ENCODE assay signal across 14 mouse cellular contexts in the genomic region with DNA sequence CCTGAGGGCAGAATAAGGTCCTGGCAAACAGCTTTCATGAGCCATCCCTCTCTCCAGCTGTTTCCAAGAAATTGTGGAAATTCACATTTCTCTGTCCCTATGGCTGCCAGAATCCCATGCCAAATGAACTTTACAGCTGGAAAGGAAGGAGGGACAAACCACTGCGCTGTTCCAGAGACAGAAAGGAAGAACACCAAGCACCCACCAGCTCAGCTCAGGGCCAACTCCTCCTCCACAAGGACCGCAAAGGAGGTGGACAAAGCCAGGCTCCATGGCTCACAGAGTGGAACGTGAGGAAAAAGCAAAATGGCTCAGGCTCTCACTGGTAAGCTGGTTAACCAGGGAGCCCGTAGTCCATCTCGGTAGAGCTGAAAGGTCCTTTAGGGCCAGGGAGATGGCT.
DNase-seq lines count a peak whose midpoint lies in the region; ATAC-seq and TF ChIP-seq lines count a peak whose summit lies in the region.
"Had no signal": no experiment of that assay in that cellular context is flagged by ENCODE, and none has a peak within 500 bp of the region (broad histone marks: within the 10 kb centered on the region; RNA-seq: fewer than 3 reads in every experiment).

No protein-coding gene starts in this region.

- TF ChIP-seq CTCF in kidney, postnatal 0 days (IDR thresholded peaks at IDR 0.05; ENCODE audit: low read depth): no peak
- no peak for TF ChIP-seq CTCF in stomach, postnatal 0 days (IDR thresholded peaks at IDR 0.05; ENCODE audit: low read depth)

- intact Hi-C loops in heart, postnatal 14 days (cut with DNase I): no loop called here

- H3K27ac ChIP-seq in heart, embryonic 10.5 days: no peak overlapping the region
- H3K27ac ChIP-seq in kidney, postnatal 0 days: 0 out of 2 replicates have a peak overlapping the region, but pooled peaks have one; percentile 8
- no peak overlapping the region for H3K27ac ChIP-seq in stomach, postnatal 0 days (replicated peaks)
- H3K27ac ChIP-seq: hindbrain, embryonic 10.5 days; liver, embryonic 13.5 days had no signal

- H3K4me2 ChIP-seq in kidney, postnatal 0 days (ENCODE audit: low read length): no peak overlapping the region
- H3K4me2 ChIP-seq in stomach, postnatal 0 days (replicated peaks; ENCODE audit: low read depth): no peak overlapping the region
- H3K4me2 ChIP-seq: liver, embryonic 13.5 days had no signal

- 87% methylated on average over 5 of the region's 5 CpGs for WGBS in heart, embryonic 10.5 days
- 67% methylated on average over 5 of the region's 5 CpGs for WGBS in kidney, postnatal 0 days
- WGBS in stomach, postnatal 0 days: 78% methylated on average over 5 of the region's 5 CpGs

- H3K36me3 ChIP-seq in heart, embryonic 10.5 days: no peaks in the 10 kb centered on the region
- H3K36me3 ChIP-seq in kidney, postnatal 0 days (ENCODE audit: insufficient read depth, low read length): no peaks in the 10 kb centered on the region
- H3K36me3 ChIP-seq in stomach, postnatal 0 days (ENCODE audit: control insufficient read depth, insufficient read depth, low read length): no peaks in the 10 kb centered on the region
- H3K36me3 ChIP-seq: G1E; liver, embryonic 13.5 days had no signal

- H3K4me3 ChIP-seq in heart, embryonic 10.5 days: no peak overlapping the region
- H3K4me3 ChIP-seq in kidney, postnatal 0 days (replicated peaks; ENCODE audit: low read depth, low read length): no peak overlapping the region
- no peak overlapping the region for H3K4me3 ChIP-seq in stomach, postnatal 0 days (ENCODE audit: low read depth, low read length)
- H3K4me3 ChIP-seq: hindbrain, embryonic 10.5 days; liver, embryonic 13.5 days had no signal

- H3K4me1 ChIP-seq in heart, embryonic 10.5 days: peaks cover 38% of the 10 kb centered on the region
- H3K4me1 ChIP-seq in kidney, postnatal 0 days (replicated peaks; ENCODE audit: insufficient read depth, low read length): peaks cover 16% of the 10 kb centered on the region
- H3K4me1 ChIP-seq in stomach, postnatal 0 days (replicated peaks; ENCODE audit: control insufficient read depth, insufficient read depth): no peaks in the 10 kb centered on the region; the same call in 1 of the 2 replicates
- H3K4me1 ChIP-seq: liver, embryonic 13.5 days had no signal

- H3K9me3 ChIP-seq in heart, embryonic 10.5 days: no peaks in the 10 kb centered on the region
- no peaks in the 10 kb centered on the region for H3K9me3 ChIP-seq in kidney, postnatal 0 days (replicated peaks; ENCODE audit: low read length)
- H3K9me3 ChIP-seq in stomach, postnatal 0 days (ENCODE audit: control insufficient read depth, low read length): no peaks in the 10 kb centered on the region
- H3K9me3 ChIP-seq: hindbrain, embryonic 10.5 days; liver, embryonic 13.5 days had no signal

- peak; percentile 28 to 30 for DNase-seq in heart, postnatal 14 days
- DNase-seq in heart, embryonic 10.5 days (ENCODE audit: low spot score): no peak
- DNase-seq in lung, postnatal 4 days: peak; percentile 18 to 50
- DNase-seq in lung, postnatal 14 days: no peak
- no peak for DNase-seq in kidney, postnatal 0 days (ENCODE audit: low spot score)
- DNase-seq in stomach, postnatal 0 days (ENCODE audit: low spot score): no peak
- DNase-seq: adrenal gland, postnatal 36 days; cerebellum, adult 11 months; liver, embryonic 13.5 days had no signal

- ATAC-seq in kidney, postnatal 0 days (replicated peaks; ENCODE audit: low FRiP score, low read depth): no peak
- ATAC-seq in granulocyte monocyte progenitor cell, adult 5-6 weeks (replicated peaks; ENCODE audit: poor library complexity, severe bottlenecking): no peak
- no peak for ATAC-seq in stomach, postnatal 0 days (ENCODE audit: low FRiP score, low TSS enrichment)
- ATAC-seq: forebrain, embryonic 16.5 days; inflammation-experienced regulatory T-cells, adult 6 months had no signal

- H3K9ac ChIP-seq in kidney, postnatal 0 days (ENCODE audit: low read depth, low read length): no peak overlapping the region
- no peak overlapping the region for H3K9ac ChIP-seq in stomach, postnatal 0 days (ENCODE audit: low read length)
- H3K9ac ChIP-seq: liver, embryonic 13.5 days had no signal

- H3K27me3 ChIP-seq in heart, embryonic 10.5 days (ENCODE audit: insufficient read depth, poor library complexity, severe bottlenecking): no peaks in the 10 kb centered on the region
- H3K27me3 ChIP-seq in kidney, postnatal 0 days (ENCODE audit: insufficient read depth, low read length): no peaks in the 10 kb centered on the region
- H3K27me3 ChIP-seq in stomach, postnatal 0 days (ENCODE audit: control insufficient read depth, insufficient read depth, low read length): no peaks in the 10 kb centered on the region
- H3K27me3 ChIP-seq: liver, embryonic 13.5 days had no signal

- TF ChIP-seq EP300 in stomach, postnatal 0 days (optimal IDR thresholded peaks at IDR 0.05): no peak

Comparison
In these comparisons a context has a peak if more than half of its experiments do, and no peak if none do; other contexts are left out.
1. DNase-seq: peak in heart, postnatal 14 days (2 of 2) and lung, postnatal 4 days (2 of 2); none in heart, embryonic 10.5 days (single experiment), lung, postnatal 14 days (single experiment), kidney, postnatal 0 days (single experiment) and stomach, postnatal 0 days (single experiment).